Mouse (Mus musculus) ovary, postnatal 36 days (tissue): ENCODE results near the gene Cacybp.

Experiments used
- DNase-seq: peaks from one replicate; pipeline ENCODE4 v3.0.0; 2022; ENCODE audit warnings: low spot score, mixed read lengths

Gene Cacybp

DNA sequence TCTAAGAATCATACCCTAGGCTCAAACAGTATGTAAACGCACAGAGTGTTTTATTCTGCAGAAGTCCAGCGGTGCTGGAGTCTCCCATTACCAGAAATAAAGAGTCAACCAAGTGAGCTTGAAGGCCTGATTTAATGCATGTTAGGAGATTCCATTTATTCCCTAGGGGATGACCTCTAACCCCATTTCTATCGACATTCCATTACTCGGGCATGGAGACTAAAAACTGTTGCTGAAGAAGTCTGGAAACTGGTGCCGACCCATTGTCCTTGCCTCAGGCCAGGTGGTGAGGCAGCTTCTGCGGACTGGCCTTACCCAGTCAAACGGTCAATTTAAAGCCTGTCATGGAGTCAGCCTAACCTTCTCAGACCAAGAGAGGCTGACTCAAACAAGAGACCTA, 1.5 kb upstream of the Cacybp start:
- no peak for DNase-seq

DNA sequence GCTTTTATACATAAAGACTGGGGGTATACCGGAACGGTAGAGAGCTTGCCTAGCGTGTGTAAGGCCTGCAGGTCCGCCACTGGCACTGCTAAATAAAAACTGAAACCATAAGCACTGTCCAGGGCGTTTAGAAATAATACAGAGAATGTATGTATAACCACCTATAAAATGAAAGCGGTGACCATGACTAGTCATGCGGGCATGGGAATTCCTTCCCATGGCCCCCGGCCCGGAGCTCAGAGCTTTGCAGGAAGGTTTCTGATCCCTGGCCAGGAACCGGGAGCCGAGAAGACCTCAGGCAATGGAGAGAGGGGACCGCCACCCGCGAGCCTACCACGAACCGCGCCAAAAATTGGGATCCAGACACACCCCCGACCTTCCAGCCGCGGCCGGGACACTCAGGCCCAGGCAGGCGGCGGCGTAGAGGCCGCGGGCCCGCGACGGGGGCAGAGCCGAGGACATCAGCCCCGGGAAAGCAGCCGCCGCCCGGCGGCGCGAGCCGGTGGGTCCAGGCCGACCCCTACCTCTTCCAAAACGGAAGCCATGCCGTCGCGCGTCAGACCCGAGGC, 468 bp downstream of the Cacybp start:
- no peak for DNase-seq

DNA sequence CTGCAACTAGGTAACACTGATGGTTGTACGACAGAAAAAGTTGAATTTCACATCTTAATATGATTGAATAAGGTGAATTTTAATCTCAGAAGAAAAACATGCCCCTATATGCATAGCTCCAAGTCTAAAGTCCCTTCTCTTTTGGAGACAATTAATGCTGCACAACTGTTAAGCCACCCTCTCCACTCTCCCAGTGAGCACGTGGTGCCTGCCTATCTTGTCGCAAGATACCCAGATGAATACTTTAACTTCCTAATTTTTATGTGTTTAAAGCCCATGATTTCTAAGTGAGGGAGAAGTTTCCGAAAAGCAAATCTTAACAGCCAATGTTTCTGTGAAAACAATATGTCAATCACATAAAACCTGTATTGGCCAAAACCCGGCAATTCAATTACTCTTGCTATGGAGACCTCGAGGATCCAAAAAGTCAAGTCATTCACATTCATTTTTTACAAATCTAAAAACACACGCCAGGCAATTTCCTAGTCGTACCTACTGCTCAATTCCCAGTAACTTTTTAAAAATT, 1.0 kb downstream of the Cacybp start:
- DNase-seq: no peak

- DNase-seq: no peak
Observed at GRCm38 (mm10) chr1:160210566-160210965, 2.1 kb downstream of the Cacybp start.

- DNase-seq: no peak
Observed at GRCm38 (mm10) chr1:160209844-160210243, 2.8 kb downstream of the Cacybp start.

GRCm38 (mm10) chr1:160205486-160205885, 7.2 kb downstream of the Cacybp start:
- no peak for DNase-seq

GRCm38 (mm10) chr1:160195337-160195663, 17.4 kb downstream of the Cacybp start:
- DNase-seq: no peak

DNA sequence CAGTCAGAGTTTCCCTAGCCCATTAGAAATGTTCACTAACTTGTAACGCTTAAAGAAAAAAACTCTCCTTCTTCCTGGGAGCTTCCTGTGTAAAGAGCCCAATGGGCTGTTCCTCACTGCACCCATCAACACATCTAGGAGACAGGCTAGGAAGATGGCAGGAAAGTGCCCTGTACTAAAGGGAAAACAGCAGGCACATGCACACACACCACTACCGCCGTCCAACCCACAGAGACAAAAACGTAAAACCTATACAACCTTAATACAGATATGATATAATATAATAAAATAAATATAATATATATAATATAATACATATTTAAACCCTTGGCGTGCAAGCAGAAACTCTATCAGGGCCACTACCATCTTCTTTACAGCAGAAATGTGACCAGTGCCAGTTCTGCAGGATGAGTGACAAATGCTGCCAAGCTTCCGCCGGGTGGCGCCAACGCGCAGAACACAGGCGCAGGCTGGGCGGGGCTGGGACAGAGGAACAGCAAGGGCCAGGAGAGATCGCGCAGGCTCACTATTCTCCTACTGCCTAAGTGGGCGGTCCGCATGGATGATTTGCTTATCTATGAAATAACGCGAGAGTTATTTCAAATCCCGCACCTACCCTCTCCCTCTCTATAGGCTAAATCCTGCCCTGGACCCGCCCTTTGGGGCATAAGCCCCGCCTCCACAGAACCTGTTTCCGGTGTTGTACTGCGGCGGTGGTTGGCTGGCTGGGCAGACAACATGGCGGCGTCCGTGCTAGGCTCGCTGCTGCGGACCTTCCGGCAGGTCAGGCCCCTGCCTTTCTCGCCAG, 17.9 kb downstream of the Cacybp start, which contains the start of gene Mrps14:
TSS of gene Mrps14 (plus strand) at position 687 of the 808 bp plus-strand sequence.
- peak; percentile 97 for DNase-seq

DNA sequence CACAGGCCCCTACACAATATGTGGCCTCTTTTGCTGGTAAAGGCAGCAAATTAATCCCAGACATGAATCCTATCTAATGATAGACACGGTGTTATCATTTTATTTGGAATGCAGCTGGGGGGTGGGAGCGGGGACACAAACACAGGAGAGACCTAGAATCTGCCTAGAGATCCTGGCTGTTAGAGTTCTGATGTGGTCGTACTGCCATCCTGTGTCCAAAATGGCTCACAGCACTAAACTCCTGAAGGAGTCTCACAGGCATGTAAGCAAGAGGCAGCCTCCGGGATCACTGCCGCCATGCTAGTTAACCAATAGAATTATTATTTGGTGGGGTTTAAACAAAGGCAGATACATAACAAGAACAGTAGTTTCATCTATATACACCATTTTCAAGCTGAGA, 28.2 kb downstream of the Cacybp start:
- DNase-seq: peak; percentile 8

DNA sequence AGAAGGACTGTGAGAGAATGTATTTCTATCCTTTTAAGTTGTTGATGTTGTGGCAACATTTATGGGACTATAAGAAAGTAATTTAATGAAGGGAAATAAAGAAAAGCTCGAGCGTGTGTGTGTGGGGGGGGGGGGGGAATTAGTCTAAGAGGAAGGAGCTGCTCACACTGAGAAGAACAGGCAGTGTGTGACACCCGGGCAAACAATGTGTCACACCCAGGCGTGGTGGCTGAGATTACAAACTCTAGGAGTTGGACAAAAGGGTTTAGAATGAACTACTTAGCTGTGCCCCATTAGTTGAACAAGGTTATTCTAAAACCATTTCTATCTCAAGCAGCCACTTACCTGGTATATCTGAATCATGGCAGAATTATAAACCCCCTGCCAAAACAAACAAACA, 31.5 kb downstream of the Cacybp start:
- no peak for DNase-seq

GRCm38 (mm10) chr1:160176903-160177302, 35.8 kb downstream of the Cacybp start:
- DNase-seq: no peak

- no peak for DNase-seq
Observed at GRCm38 (mm10) chr1:160166600-160166999, 46.1 kb downstream of the Cacybp start.

GRCm38 (mm10) chr1:160158190-160158589, 54.5 kb downstream of the Cacybp start:
- no peak for DNase-seq

DNA sequence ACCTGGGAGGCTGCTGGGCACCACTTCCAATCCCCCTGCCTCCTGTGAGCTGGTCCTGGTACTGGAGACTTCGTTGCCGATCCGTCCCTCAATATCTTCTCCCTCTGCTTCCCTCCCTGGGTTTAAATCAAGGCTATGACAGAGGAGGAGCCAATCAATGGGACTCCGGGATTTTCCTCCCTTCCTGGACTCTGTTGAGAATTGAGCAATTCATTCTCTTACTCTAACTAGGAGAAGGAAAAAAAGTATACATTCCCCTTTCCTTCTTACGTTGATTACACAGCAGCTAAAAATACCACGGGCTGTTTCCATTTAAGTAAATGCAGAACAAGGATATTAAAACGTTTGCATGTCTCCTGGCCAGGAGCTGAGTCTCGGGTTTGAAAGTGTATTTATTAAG, 59.2 kb downstream of the Cacybp start, which contains the start of gene Tnn:
TSS of gene Tnn (minus strand) at position 101 of the 400 bp plus-strand sequence.
- no peak for DNase-seq
